Mouse (Mus musculus) brain, embryonic 18.5 days (tissue): ENCODE results near the gene Smoc1.
A peak's percentile ranks its signal among the peaks of the same experiment; 100 is the strongest.

Source experiments
- DNase-seq: peaks from one replicate; pipeline ENCODE4 v3.0.0-alpha.2; 2012; ENCODE audit warnings: low read depth, low spot score

The Smoc1 gene

DNA sequence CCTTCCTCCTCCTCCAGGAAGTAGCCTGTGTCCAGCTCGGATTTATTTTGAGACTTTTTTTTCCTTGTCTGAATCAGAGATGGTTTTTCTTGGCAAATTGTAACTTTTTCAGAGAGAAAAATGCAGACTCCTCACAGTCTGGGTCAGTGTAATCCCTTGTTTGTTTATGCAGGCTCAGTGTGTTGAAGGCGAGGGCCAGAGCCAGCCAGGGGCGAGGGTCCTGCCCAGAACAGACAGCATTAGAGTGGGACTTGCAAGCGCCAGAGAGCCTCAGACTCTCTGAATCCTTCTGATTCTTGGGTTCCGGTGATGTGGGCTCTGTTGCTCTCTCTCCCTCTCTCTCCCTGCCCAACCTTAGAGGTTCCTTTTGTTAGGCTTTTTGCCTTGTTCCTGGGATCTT lies 53.7 kb downstream of the Smoc1 start:
- DNase-seq: no peak

DNA sequence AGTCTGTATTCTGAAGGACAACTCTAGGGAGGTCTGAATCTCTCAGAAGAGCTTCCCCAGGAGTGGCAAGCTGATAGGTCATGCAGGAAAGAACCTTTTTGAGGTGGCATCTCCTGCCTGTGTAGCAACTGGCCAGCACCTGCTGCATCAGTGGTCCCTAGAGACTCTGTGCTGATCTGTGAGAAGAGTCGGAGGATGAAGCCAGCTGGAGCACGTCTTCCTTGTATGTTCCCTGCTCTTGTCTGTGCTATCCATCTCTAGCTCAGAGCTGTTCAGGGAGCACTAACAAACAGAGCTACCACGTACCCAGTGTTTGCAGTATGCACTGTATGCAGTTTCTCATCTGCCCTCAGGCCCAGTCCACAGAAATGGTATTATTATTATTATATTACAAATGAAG lies 54.4 kb downstream of the Smoc1 start:
- DNase-seq: no peak

DNA sequence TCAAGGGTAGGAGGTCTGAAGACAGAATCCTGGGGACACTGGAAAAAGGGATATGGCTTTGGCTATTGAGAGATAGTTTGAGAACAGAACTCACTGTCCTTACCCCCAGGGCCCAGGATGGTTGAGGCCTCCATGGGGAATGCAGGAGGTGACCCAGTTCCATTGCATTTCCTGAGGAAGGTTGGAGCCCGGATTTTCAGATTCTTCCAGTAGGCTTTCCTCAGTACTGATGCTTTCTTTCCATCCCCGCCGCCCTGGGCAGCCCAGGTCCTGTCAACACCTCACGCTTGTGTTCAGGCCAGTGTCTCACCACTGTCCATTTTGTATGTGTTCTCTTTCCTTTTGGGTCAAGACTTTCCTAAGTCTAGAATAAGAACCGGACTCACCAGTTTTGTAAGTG lies 56.5 kb downstream of the Smoc1 start:
- DNase-seq: no peak

GRCm38 (mm10) chr12:81085244-81085643 lies 58.6 kb downstream of the Smoc1 start:
- no peak for DNase-seq

DNA sequence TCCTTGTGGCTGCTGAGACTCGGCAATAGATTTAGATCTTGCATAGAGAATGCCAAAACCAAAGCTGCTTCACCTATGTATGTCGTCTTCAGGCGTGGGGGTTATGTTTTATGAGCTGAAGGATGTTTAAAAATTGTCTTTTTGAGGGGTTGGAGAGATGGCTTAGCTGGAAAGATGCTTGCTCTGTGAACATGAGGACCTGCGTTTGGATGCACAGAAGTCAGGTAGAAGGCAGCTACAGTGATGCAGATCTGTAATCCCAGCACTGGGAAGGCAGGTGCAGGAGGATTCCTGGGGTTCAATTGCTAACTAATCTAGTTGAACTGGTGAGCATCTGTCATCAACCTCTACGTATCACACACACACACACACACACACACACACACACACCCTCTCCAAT lies 61.5 kb downstream of the Smoc1 start:
- no peak for DNase-seq

GRCm38 (mm10) chr12:81091641-81092040 lies 65.0 kb downstream of the Smoc1 start:
- no peak for DNase-seq

- no peak for DNase-seq
Measured at GRCm38 (mm10) chr12:81092641-81093040, 66.0 kb downstream of the Smoc1 start.

- DNase-seq: no peak
Measured at GRCm38 (mm10) chr12:81093211-81093610, 66.6 kb downstream of the Smoc1 start.

DNA sequence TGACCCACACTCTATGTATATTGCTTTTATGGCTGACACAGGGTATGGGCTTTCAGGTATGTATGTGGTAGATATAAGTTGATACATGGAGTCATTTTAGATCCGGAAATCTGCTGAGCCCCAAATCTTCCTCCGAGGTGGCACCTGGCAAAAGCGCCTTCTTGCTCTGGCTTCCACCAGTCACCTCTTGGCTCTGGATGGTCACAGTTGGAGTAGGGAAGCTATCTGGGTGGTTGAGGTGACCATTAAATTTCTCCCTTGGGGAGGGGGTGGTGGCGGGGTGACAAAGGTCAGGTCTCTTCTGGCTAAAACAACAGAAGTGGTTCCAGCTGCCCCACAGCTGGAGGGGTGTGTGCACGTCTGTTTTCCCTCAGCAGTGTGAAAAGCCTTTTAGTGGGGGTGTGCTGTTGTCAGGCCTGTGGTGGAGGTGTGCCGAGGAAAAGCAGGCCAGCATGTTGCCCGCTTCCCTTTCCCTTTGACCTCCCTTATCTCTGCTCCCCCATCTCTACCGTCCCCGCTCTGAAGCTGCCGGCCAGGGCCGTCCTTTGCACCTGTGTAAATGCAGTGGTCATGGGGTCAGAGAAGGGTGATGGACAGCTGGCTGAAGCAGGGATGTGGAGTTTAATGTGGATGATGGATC lies 68.3 kb downstream of the Smoc1 start:
- no peak for DNase-seq

DNA sequence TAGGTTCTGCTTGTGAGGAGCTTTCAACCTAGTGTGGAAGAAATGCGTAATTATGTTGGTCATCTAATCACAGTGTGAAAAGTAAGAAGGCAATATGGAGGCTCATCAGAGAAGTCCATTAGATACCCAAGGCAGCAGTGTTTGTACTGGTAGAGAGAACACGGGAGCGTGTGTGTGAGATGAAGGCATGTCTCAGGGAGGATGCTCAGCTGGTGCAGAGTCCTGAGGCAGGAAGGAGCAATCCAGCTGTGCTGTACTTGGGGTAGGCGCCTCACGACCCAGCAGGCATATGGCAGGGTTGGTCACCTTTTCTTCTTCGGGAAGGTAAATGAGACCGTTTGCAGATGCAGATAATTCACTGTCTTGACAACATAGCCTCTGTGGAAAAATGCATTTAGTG lies 70.7 kb downstream of the Smoc1 start:
- no peak for DNase-seq

DNA sequence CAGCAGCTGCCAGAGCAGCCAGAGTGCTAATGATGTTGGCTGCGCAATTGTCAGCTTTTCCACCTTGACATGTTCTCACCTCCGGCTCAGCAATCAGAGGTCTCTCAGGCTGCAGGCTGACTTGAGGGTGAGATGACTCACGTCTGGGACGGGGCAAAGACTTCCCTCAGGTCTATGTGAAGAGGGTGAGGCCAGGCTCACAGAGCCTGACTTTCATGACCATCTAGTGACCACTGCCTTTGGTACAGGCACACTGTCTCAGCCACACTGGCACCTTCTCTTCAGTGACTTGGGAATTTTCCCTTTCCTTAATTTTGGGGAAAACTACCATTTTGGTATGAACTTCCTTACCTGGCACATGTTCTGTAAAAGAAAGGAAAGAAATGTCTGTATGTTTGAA lies 71.1 kb downstream of the Smoc1 start:
- DNase-seq: no peak

DNA sequence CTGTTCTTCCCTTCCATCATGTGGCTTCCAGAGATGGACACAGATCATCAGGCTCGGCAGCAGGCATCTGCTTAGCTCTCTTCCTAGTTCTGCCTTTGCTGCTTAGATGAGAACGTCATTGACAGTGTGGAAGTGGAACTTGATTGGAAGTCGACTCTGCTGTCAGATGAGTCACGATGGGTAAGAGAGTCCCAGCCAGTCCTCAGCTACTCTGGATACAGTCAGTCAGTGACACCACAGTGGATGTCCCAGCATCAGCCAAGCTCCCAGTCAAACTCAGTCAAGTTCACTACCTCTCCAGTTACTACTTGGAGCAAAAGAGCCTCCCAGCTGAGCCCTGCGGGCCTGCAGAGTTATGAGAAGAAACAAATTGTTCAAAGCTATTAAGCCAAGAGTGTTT lies 72.6 kb downstream of the Smoc1 start:
- no peak for DNase-seq

GRCm38 (mm10) chr12:81101691-81102090 lies 75.1 kb downstream of the Smoc1 start:
- no peak for DNase-seq

- DNase-seq: no peak
Measured at GRCm38 (mm10) chr12:81104546-81104945, 77.9 kb downstream of the Smoc1 start.

DNA sequence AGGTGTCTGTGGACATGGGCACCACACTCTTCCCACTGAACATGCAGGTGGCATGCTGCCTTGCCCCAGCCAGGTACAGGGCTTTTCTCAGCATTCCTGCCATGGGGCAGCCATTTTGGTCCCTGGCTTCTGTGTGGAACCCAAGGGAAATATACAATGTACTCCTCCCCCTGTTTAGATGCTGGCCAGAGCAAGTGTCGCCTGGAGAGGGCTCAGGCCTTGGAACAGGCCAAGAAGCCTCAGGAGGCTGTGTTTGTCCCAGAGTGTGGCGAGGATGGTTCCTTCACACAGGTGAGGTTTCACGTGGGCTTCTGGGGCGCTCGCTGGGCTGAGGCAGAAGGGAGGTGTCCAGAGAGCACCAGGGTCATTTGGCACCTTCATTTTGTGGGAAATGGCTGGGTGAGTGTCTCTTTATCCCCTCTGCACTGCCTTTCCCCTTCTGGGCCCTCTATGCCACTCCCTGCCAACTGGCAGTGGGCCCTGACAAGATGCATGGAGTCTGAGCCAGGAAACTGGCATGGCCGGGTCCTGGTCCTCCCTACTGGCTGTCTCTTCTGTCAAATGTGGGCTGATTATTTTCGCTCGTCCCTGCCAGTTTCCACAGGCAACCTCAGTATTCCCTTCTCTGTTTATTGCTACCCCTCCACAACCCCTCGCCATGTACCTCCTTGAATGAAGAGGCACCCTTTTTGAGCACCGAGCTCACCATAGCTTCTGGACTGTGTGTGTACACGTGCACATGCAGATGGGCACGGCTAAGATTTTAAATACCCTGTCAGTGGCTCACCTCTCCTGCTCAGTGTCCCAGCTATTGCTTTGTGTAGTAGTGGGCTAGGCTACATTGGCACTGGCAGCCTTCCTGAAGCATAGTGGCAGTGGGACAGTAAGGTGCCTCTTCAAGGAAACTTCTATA lies 79.4 kb downstream of the Smoc1 start:
- DNase-seq: peak; percentile 36

GRCm38 (mm10) chr12:81107278-81108100 lies 80.9 kb downstream of the Smoc1 start:
- no peak for DNase-seq

DNA sequence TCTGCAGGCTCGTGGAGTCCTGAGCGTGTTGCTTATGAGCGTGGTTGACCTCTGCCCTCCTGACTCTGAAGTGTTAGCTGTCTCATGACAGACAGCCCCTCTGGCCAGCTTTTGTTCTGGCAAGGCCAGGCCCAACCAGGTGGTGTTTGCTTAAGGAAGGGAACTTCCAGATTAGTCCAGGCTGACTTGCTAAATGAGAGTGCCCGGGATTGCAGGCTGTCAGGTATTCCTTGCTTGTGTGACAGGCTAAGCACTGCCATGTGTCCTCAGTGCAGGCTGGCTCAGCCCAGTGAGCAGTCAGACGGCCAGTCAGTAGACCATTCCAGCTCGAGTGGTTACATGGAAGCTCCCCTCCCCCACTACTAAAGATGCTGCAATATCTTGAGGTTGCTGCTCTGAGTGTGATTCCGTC lies 82.0 kb downstream of the Smoc1 start:
- DNase-seq: no peak

GRCm38 (mm10) chr12:81110006-81110405 lies 83.4 kb downstream of the Smoc1 start:
- DNase-seq: no peak

- DNase-seq: no peak
Measured at GRCm38 (mm10) chr12:81112321-81112720, 85.7 kb downstream of the Smoc1 start.

DNA sequence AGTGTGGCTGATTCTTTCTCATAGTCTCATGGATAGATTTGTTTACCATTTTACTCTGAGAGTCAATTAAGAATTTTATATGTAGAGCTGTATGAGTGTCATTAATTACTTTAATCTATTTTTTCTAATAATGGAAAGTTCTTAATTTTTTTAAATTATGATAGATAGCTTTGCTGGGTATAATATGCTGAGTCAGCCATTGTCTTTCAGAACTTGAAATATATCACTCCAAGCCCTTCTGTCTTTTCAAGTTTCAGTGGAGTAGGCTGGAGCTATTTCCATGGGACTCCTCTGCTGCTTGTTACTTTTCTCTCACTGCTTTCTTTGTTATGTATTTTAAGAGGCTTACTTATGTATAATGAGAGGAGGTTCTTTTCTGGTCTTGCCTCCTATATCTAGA lies 93.7 kb downstream of the Smoc1 start:
- DNase-seq: no peak

- no peak for DNase-seq
Measured at GRCm38 (mm10) chr12:81123793-81124192, 97.2 kb downstream of the Smoc1 start.

GRCm38 (mm10) chr12:81126842-81127241 lies 100.2 kb downstream of the Smoc1 start:
- no peak for DNase-seq
